Mouse (Mus musculus) MEL (cell line): Measurements from ENCODE around the gene Itpk1.

Experiments
- CTCF ChIP-seq, 3 experiments: IDR thresholded peaks in 2 of 3; conservative IDR thresholded peaks in 1 of 3; 2 replicates each; pipeline ENCODE4 v1.5.1; 2011 to 2012; ENCODE audit warnings: low read length in 3 of 3, low read depth in 2 of 3, mild to moderate bottlenecking in 2 of 3, improper control_type of control experiment in 1 of 3, inconsistent platforms in 1 of 3, mixed read lengths in 1 of 3, moderate library complexity in 1 of 3; ENCODE audit not compliant: control insufficient read depth in 1 of 3, insufficient read depth in 1 of 3, poor library complexity in 1 of 3, severe bottlenecking in 1 of 3
- GATA1 ChIP-seq: IDR thresholded peaks from 2 replicates; pipeline ENCODE4 v1.6.1; 2011; ENCODE audit warnings: low read depth, low read length, improper control_type of control experiment
- KAT2A ChIP-seq: conservative IDR thresholded peaks from 2 replicates; pipeline ENCODE4 v1.6.1; 2012; ENCODE audit warnings: low read depth, low read length, improper control_type of control experiment, inconsistent platforms
- MAX ChIP-seq: IDR thresholded peaks from 2 replicates; pipeline ENCODE4 v1.6.1; 2011; ENCODE audit warnings: low read length, improper control_type of control experiment
- RAD21 ChIP-seq: IDR thresholded peaks from 2 replicates; pipeline ENCODE4 v1.6.1; 2011; ENCODE audit warnings: mild to moderate bottlenecking, low read depth, low read length, improper control_type of control experiment
- SIN3A ChIP-seq: IDR thresholded peaks from 2 replicates; pipeline ENCODE4 v1.6.1; 2012; ENCODE audit warnings: low read length, improper control_type of control experiment, inconsistent platforms
- SMC3 ChIP-seq: IDR thresholded peaks from 2 replicates; pipeline ENCODE4 v1.6.1; 2011; ENCODE audit warnings: low read depth, low read length, improper control_type of control experiment

DNA sequence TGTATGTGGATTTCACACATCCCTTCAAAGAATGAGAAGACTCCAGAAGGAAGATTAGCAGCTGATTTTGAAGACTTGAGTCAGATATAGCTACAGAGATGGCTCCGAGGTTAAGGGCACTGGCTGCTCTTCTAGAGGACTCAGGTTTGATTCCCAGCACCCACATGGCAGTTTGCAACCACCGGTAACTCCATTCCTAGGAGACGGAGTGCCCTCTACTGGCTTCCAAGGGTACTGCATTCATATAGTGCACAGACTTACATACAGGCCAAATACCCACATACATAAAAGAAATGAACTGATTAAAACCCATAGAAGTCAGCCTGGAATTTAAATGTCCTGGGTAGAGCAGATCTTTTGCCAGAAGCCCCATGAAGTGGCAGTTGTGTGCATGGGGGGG is 106.2 kb downstream of the Itpk1 start:
- TF ChIP-seq RAD21 (peak; percentile 12), CTCF (IDR thresholded peaks at IDR 0.05 in 2 of 3, conservative IDR thresholded peaks at IDR 0.05 in 1 of 3; ENCODE audit: control insufficient read depth in 1 of 3, insufficient read depth in 1 of 3, low read depth in 2 of 3, low read length in 3 of 3, poor library complexity in 1 of 3, severe bottlenecking in 1 of 3) (peak; percentile 39 to 62 (median 48); a peak in 5 of 6 replicates), GATA1 (no peak), MAX (no peak), KAT2A (no peak), SIN3A (no peak), SMC3 (peak; percentile 17)
